Mouse (Mus musculus) forebrain, postnatal 0 days (tissue): Measurements from ENCODE around the gene Plekho1. TPM values are rescaled to one million over a fixed set of nuclear protein-coding genes. Genes with fewer than 3 reads are reported as not detected.
"Not testable (repeated sequence)": the region's sequence is repeated elsewhere in the genome, so short reads cannot be mapped to it uniquely, and the experiment has no call there.

Experiments used
- ATAC-seq: fragments of 200-750 bp; cut with Nextera tagmentation; 2 replicates; pipeline ENCODE4 v1.8.0; 2017; ENCODE audit warnings: mild to moderate bottlenecking, moderate library complexity
- DNase-seq: peaks from one replicate; pipeline ENCODE4 v3.0.0-alpha.2; 2015
- H3K27ac ChIP-seq: fragments of 300-500 bp; sonication (generic); 2 replicates; pipeline ENCODE4 v1.5.1; 2014; ENCODE audit warnings: low read depth, mild to moderate bottlenecking, antibody characterized with exemption, low read length, moderate library complexity, mixed read lengths
- H3K27me3 ChIP-seq: fragments of 300-500 bp; sonication (generic); 2 replicates; pipeline ENCODE4 v1.6.1; 2014; ENCODE audit warnings: mild to moderate bottlenecking, low read length, mixed read lengths; ENCODE audit not compliant: insufficient read depth
- H3K36me3 ChIP-seq: fragments of 300-500 bp; sonication (generic); 2 replicates; pipeline ENCODE4 v1.6.1; 2014; ENCODE audit warnings: mild to moderate bottlenecking, moderate library complexity; ENCODE audit not compliant: insufficient read depth
- H3K4me1 ChIP-seq: fragments of 300-500 bp; sonication (generic); 2 replicates; pipeline ENCODE4 v1.6.1; 2014; ENCODE audit warnings: antibody characterized with exemption; ENCODE audit not compliant: insufficient read depth
- H3K4me2 ChIP-seq: fragments of 300-500 bp; sonication (generic); 2 replicates; pipeline ENCODE4 v1.6.1; 2014; ENCODE audit warnings: low read depth, mild to moderate bottlenecking, moderate library complexity
- H3K4me3 ChIP-seq: fragments of 300-500 bp; sonication (generic); 2 replicates; pipeline ENCODE4 v1.5.1; 2014; ENCODE audit warnings: low read depth, low read length, mixed read lengths
- H3K9ac ChIP-seq: fragments of 300-500 bp; sonication (generic); 2 replicates; pipeline ENCODE4 v1.6.1; 2014; ENCODE audit warnings: mild to moderate bottlenecking
- H3K9me3 ChIP-seq: fragments of 300-500 bp; sonication (generic); 2 replicates; pipeline ENCODE4 v1.6.1; 2016; ENCODE audit warnings: low read length
- CTCF ChIP-seq: sonication (generic); IDR thresholded peaks from 2 replicates; pipeline ENCODE4 v1.5.1; 2016; ENCODE audit warnings: antibody characterized with exemption, control low read depth, low read depth
- WGBS: fragments of 180-500 bp; shearing (Covaris S2); extraction: QIAGEN DNeasy Blood & Tissue Kit; methylation state at CpG from one replicate; pipeline ENCODE4 v1.1.7; 2014; 5-methylcytosine and 5-hydroxymethylcytosine counted together
- polyA plus RNA-seq: library from polyadenylated mRNA; unstranded; fragments of >200 nt; fragmentation: Nextera tagmentation; extraction: Ambion mirVana; gene quantifications from 2 replicates; pipeline ENCODE4 v1.2.1, GENCODE M21; 2015
- total RNA-seq: library from RNA; depleted of rRNA; stranded (reverse); fragments of >200 nt; gene quantifications from 2 replicates; pipeline ENCODE4 v1.2.3, GENCODE M21; 2014

Gene Plekho1
- total and polyA plus RNA-seq, 2 experiments from 2014 or later: 51.8 to 93.5 TPM

GRCm38 (mm10) chr3:95982129-95982528, 13.7 kb downstream of the Plekho1 start:
- no peak for DNase-seq
- no peak overlapping the region for H3K9ac ChIP-seq
- no peaks in the 10 kb centered on the region for H3K27me3 ChIP-seq
- no peak overlapping the region for H3K27ac ChIP-seq
- no peak overlapping the region for H3K4me2 ChIP-seq
- no peaks in the 10 kb centered on the region for H3K9me3 ChIP-seq
- 87% methylated on average over 4 of the region's 4 CpGs for WGBS
- no peak for TF ChIP-seq CTCF
- H3K4me1 ChIP-seq: peaks cover 21% of the 10 kb centered on the region
- ATAC-seq: no peak
- H3K36me3 ChIP-seq: peaks cover 2% of the 10 kb centered on the region
- no peak overlapping the region for H3K4me3 ChIP-seq

DNA sequence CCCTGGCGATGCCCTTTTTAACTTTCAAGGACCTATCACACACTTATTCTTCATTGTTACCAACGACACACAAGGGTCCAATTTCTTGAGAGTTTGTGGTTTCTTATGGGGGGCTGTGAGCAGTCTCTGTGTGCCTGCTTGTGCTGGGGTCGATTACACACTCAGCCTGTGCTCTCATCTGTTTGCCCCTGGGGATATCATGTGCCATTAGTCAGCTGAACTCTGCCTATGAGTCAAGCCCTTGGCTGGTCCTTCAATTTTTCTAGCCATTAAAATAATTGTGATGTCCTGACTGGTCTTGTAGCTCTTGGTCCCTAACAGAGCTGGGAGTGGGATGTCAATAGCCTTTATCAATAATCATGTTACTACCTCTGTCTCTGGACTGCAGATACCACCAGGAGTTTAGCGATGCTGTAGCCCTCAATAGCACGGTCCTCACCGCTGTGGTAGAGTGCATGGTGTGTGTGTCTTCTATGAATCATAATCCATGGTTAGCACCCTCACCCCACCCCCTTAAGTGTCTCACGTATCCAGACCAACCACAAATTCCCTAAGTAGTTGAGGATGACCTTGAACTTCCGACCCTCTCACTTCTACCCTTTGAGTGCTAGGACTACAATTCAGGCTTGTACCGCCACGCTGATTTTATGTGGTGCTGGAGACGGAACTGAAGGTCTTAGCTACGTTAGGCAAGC, 15.4 kb downstream of the Plekho1 start:
- WGBS: 89% methylated on average over 12 of the region's 12 CpGs
- no peak overlapping the region for H3K4me3 ChIP-seq
- no peak overlapping the region for H3K27ac ChIP-seq
- no peaks in the 10 kb centered on the region for H3K27me3 ChIP-seq
- H3K9ac ChIP-seq: no peak overlapping the region
- no peak for ATAC-seq
- DNase-seq: no peak
- no peak overlapping the region for H3K4me2 ChIP-seq
- no peaks in the 10 kb centered on the region for H3K9me3 ChIP-seq
- H3K36me3 ChIP-seq: no peaks in the 10 kb centered on the region
- TF ChIP-seq CTCF: no peak
- peaks cover 9% of the 10 kb centered on the region; the same call in 1 of the 2 replicates for H3K4me1 ChIP-seq

DNA sequence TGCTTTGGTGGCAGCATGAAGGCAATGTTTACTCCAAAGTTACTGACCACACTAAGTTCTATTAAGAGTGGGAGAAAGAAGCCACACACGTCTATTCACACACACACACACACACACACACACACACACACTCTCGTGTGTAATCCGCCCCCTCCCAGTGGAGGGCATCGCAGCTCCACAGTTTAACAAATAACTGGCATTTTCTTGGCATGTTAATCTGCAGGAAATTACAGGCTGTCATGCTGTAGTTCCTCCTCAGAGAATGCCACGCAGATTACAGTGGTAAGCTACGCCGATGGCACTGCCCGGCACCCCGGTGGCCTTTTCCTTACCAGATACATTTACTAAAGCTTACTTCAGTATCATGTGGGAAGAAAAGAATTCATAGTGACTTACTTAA, 17.5 kb downstream of the Plekho1 start:
- no peaks in the 10 kb centered on the region for H3K9me3 ChIP-seq
- no peak overlapping the region for H3K4me3 ChIP-seq
- WGBS: 37% methylated on average over 9 of the region's 9 CpGs
- TF ChIP-seq CTCF: peak; percentile 31; the same call in 1 of the 2 replicates
- ATAC-seq: peak; percentile 75
- no peak overlapping the region for H3K27ac ChIP-seq
- no peak overlapping the region; the same call in 1 of the 2 replicates for H3K9ac ChIP-seq
- H3K27me3 ChIP-seq: no peaks in the 10 kb centered on the region
- no peak overlapping the region for H3K4me2 ChIP-seq
- no peaks in the 10 kb centered on the region for H3K36me3 ChIP-seq
- DNase-seq: peak; percentile 49
- no peaks in the 10 kb centered on the region for H3K4me1 ChIP-seq

DNA sequence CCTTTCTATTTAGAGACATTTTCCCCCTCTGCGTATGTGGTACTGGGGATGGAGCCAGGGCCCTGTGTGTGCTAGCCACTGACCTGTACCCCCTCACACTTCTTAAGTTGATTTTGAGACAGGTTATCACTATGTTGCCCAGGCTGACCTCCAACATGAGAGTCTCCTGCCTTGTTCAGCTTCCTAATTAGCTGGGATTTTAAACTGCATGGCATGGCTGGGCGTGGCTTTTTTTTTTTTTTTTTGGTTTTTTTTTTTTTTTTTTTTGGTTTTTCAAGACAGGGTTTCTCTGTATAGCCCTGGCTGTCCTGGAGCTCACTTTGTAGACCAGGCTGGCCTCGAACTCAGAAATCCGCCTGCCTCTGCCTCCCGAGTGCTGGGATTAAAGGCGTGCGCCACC, 18.2 kb downstream of the Plekho1 start:
- H3K4me1 ChIP-seq, DNase-seq, H3K4me3 ChIP-seq, H3K36me3 ChIP-seq, H3K9ac ChIP-seq, H3K27me3 ChIP-seq, H3K4me2 ChIP-seq, H3K9me3 ChIP-seq, H3K27ac ChIP-seq, ATAC-seq: not testable (repeated sequence)
- 89% methylated on average over 5 of the region's 7 CpGs for WGBS

DNA sequence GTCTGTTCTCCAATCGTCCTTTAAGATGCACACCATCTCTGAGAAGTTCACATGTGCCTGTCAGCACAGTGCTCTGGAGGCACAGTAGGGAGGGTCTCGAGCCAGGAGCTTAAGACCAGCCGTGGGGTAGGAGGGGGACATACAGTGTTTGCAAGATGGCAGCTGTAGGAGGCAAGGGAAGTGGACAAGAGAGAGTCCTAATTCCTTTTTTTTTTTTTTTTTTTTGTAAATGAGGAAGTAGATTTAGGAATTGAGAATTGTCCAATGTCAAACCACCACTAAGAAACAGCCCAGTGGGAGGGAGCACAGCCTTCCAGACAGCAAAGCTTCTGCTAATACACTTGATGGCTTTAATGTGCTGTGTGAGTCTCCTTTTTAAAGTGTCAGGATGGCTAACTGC, 18.7 kb downstream of the Plekho1 start:
- H3K27ac ChIP-seq: no peak overlapping the region
- no peak for TF ChIP-seq CTCF
- H3K27me3 ChIP-seq: no peaks in the 10 kb centered on the region

GRCm38 (mm10) chr3:95972873-95973634, 22.7 kb downstream of the Plekho1 start:
- peaks cover 8% of the 10 kb centered on the region; the same call in 1 of the 2 replicates for H3K4me1 ChIP-seq
- WGBS: 2% methylated on average over 34 of the region's 34 CpGs
- peak; percentile 25; the same call in 1 of the 2 replicates for TF ChIP-seq CTCF
- H3K27me3 ChIP-seq: no peaks in the 10 kb centered on the region
- H3K27ac ChIP-seq: peak overlapping the region; percentile 70
- peak overlapping the region; percentile 28 for H3K4me3 ChIP-seq
- peak overlapping the region; percentile 38; the same call in 1 of the 2 replicates for H3K9ac ChIP-seq
- DNase-seq (peak; percentile 83), ATAC-seq (peak; percentile 96)
- H3K9me3 ChIP-seq: no peaks in the 10 kb centered on the region
- no peaks in the 10 kb centered on the region for H3K36me3 ChIP-seq
- H3K4me2 ChIP-seq: peak overlapping the region; percentile 54

More for the DNA sequence above, 18.7 kb downstream of the Plekho1 start:
- ATAC-seq (no peak), DNase-seq (no peak)
- 64% methylated on average over 3 of the region's 3 CpGs for WGBS
- H3K4me1 ChIP-seq: peaks cover 6% of the 10 kb centered on the region; the same call in 1 of the 2 replicates
- no peak overlapping the region for H3K4me2 ChIP-seq
- no peak overlapping the region for H3K4me3 ChIP-seq
- no peaks in the 10 kb centered on the region for H3K36me3 ChIP-seq
- no peak overlapping the region for H3K9ac ChIP-seq
- H3K9me3 ChIP-seq: no peaks in the 10 kb centered on the region
